Mouse (Mus musculus): ENCODE measurements around the gene Rps23. TPM values are rescaled to one million over a fixed set of nuclear protein-coding genes. Genes with fewer than 3 reads are reported as not detected.

The Rps23 gene
- 314 and 409 TPM in 2 replicates for polyA plus RNA-seq (2014; fragmentation: Nextera tagmentation; extraction: Ambion mirVana)

GRCm38 (mm10) chr13:90922751-90923612 is at the start of gene Rps23:
Gene Rps23, plus strand, starts transcription at chr13:90922958.
- under 1% methylated on average over 57 of the region's 57 CpGs for WGBS
- Histone ChIP-seq H3K4me2 (replicated peaks; ENCODE audit: low read depth, low read length) (peak within 1 kb of the TSS; percentile 57), H3K36me3 (ENCODE audit: control insufficient read depth, insufficient read depth, low read length) (peaks cover 35% of the 10 kb centered on the region), H3K27ac (ENCODE audit: low read depth, low read length) (peak within 1 kb of the TSS; percentile 77), H3K4me3 (ENCODE audit: low read length) (peak within 1 kb of the TSS; percentile 91), H3K27me3 (ENCODE audit: control insufficient read depth, insufficient read depth, low read length) (no peaks in the 10 kb centered on the region), H3K9ac (ENCODE audit: low read depth, low read length) (peak within 1 kb of the TSS; percentile 96), H3K4me1 (ENCODE audit: control insufficient read depth, insufficient read depth, low read length) (no peaks in the 10 kb centered on the region), H3K9me3 (ENCODE audit: control insufficient read depth, low read length) (no peaks in the 10 kb centered on the region)
- peak; percentile 98 for ATAC-seq (ENCODE audit: low FRiP score, low TSS enrichment)

- H3K9me3 ChIP-seq (ENCODE audit: control insufficient read depth, low read length): no peaks in the 10 kb centered on the region
- H3K27ac ChIP-seq (ENCODE audit: low read depth, low read length): no peak overlapping the region
- no peaks in the 10 kb centered on the region for H3K27me3 ChIP-seq (ENCODE audit: control insufficient read depth, insufficient read depth, low read length)
- WGBS: 86% methylated on average over 1 of the region's 1 CpGs
- no peak overlapping the region for H3K4me2 ChIP-seq (replicated peaks; ENCODE audit: low read depth, low read length)
- H3K4me3 ChIP-seq (ENCODE audit: low read length): no peak overlapping the region
- no peak overlapping the region for H3K9ac ChIP-seq (ENCODE audit: low read depth, low read length)
- ATAC-seq (ENCODE audit: low FRiP score, low TSS enrichment): no peak
- 0 out of 2 replicates have a peak, but pooled peaks cover 5% of the 10 kb centered on the region for H3K4me1 ChIP-seq (ENCODE audit: control insufficient read depth, insufficient read depth, low read length)
- H3K36me3 ChIP-seq (ENCODE audit: control insufficient read depth, insufficient read depth, low read length): no peaks in the 10 kb centered on the region
Observed at GRCm38 (mm10) chr13:90881727-90882429, 40.9 kb upstream of the Rps23 start.

GRCm38 (mm10) chr13:90885856-90886532 is 36.8 kb upstream of the Rps23 start:
- H3K4me1 ChIP-seq (ENCODE audit: control insufficient read depth, insufficient read depth, low read length): 0 out of 2 replicates have a peak, but pooled peaks cover 5% of the 10 kb centered on the region
- no peaks in the 10 kb centered on the region for H3K27me3 ChIP-seq (ENCODE audit: control insufficient read depth, insufficient read depth, low read length)
- peak; percentile 59; the same call in 1 of the 2 replicates for ATAC-seq (ENCODE audit: low FRiP score, low TSS enrichment)
- H3K9ac ChIP-seq (ENCODE audit: low read depth, low read length): peak overlapping the region; percentile 18; the same call in 1 of the 2 replicates
- 51% methylated on average over 13 of the region's 13 CpGs for WGBS
- no peaks in the 10 kb centered on the region for H3K36me3 ChIP-seq (ENCODE audit: control insufficient read depth, insufficient read depth, low read length)
- H3K4me3 ChIP-seq (ENCODE audit: low read length): peak overlapping the region; percentile 41
- no peak overlapping the region for H3K27ac ChIP-seq (ENCODE audit: low read depth, low read length)
- H3K4me2 ChIP-seq (replicated peaks; ENCODE audit: low read depth, low read length): peak overlapping the region; percentile 59
- no peaks in the 10 kb centered on the region for H3K9me3 ChIP-seq (ENCODE audit: control insufficient read depth, low read length)

GRCm38 (mm10) chr13:90886568-90886983 is 36.2 kb upstream of the Rps23 start:
- Histone ChIP-seq H3K4me2 (replicated peaks; ENCODE audit: low read depth, low read length) (peak overlapping the region; percentile 59), H3K4me1 (ENCODE audit: control insufficient read depth, insufficient read depth, low read length) (0 out of 2 replicates have a peak, but pooled peaks cover 5% of the 10 kb centered on the region), H3K9ac (ENCODE audit: low read depth, low read length) (peak overlapping the region; percentile 18; the same call in 1 of the 2 replicates), H3K9me3 (ENCODE audit: control insufficient read depth, low read length) (no peaks in the 10 kb centered on the region), H3K4me3 (ENCODE audit: low read length) (peak overlapping the region; percentile 41), H3K27ac (ENCODE audit: low read depth, low read length) (no peak overlapping the region), H3K27me3 (ENCODE audit: control insufficient read depth, insufficient read depth, low read length) (no peaks in the 10 kb centered on the region), H3K36me3 (ENCODE audit: control insufficient read depth, insufficient read depth, low read length) (no peaks in the 10 kb centered on the region)
- ATAC-seq (ENCODE audit: low FRiP score, low TSS enrichment): peak; percentile 69
- 1% methylated on average over 18 of the region's 18 CpGs for WGBS

GRCm38 (mm10) chr13:90890111-90890510 is 32.6 kb upstream of the Rps23 start:
- Histone ChIP-seq H3K4me2 (replicated peaks; ENCODE audit: low read depth, low read length) (no peak overlapping the region), H3K9me3 (ENCODE audit: control insufficient read depth, low read length) (no peaks in the 10 kb centered on the region), H3K36me3 (ENCODE audit: control insufficient read depth, insufficient read depth, low read length) (no peaks in the 10 kb centered on the region), H3K4me3 (ENCODE audit: low read length) (no peak overlapping the region), H3K9ac (ENCODE audit: low read depth, low read length) (no peak overlapping the region), H3K4me1 (ENCODE audit: control insufficient read depth, insufficient read depth, low read length) (0 out of 2 replicates have a peak, but pooled peaks cover 5% of the 10 kb centered on the region), H3K27ac (ENCODE audit: low read depth, low read length) (no peak overlapping the region), H3K27me3 (ENCODE audit: control insufficient read depth, insufficient read depth, low read length) (no peaks in the 10 kb centered on the region)
- 91% methylated on average over 5 of the region's 5 CpGs for WGBS
- ATAC-seq (ENCODE audit: low FRiP score, low TSS enrichment): no peak

GRCm38 (mm10) chr13:90894819-90895218 is 27.9 kb upstream of the Rps23 start:
- no peak overlapping the region for H3K9ac ChIP-seq (ENCODE audit: low read depth, low read length)
- no peaks in the 10 kb centered on the region for H3K36me3 ChIP-seq (ENCODE audit: control insufficient read depth, insufficient read depth, low read length)
- no peaks in the 10 kb centered on the region for H3K4me1 ChIP-seq (ENCODE audit: control insufficient read depth, insufficient read depth, low read length)
- ATAC-seq (ENCODE audit: low FRiP score, low TSS enrichment): no peak
- H3K27ac ChIP-seq (ENCODE audit: low read depth, low read length): no peak overlapping the region
- H3K9me3 ChIP-seq (ENCODE audit: control insufficient read depth, low read length): no peaks in the 10 kb centered on the region
- H3K4me3 ChIP-seq (ENCODE audit: low read length): no peak overlapping the region
- 93% methylated on average over 4 of the region's 4 CpGs for WGBS
- H3K27me3 ChIP-seq (ENCODE audit: control insufficient read depth, insufficient read depth, low read length): no peaks in the 10 kb centered on the region
- H3K4me2 ChIP-seq (replicated peaks; ENCODE audit: low read depth, low read length): no peak overlapping the region

- no peaks in the 10 kb centered on the region for H3K36me3 ChIP-seq (ENCODE audit: control insufficient read depth, insufficient read depth, low read length)
- H3K4me1 ChIP-seq (ENCODE audit: control insufficient read depth, insufficient read depth, low read length): no peaks in the 10 kb centered on the region
- H3K27me3 ChIP-seq (ENCODE audit: control insufficient read depth, insufficient read depth, low read length): no peaks in the 10 kb centered on the region
- H3K4me2 ChIP-seq (replicated peaks; ENCODE audit: low read depth, low read length): no peak overlapping the region
- ATAC-seq (ENCODE audit: low FRiP score, low TSS enrichment): no peak
- WGBS: 67% methylated on average over 2 of the region's 2 CpGs
- no peaks in the 10 kb centered on the region for H3K9me3 ChIP-seq (ENCODE audit: control insufficient read depth, low read length)
- no peak overlapping the region for H3K9ac ChIP-seq (ENCODE audit: low read depth, low read length)
- no peak overlapping the region for H3K27ac ChIP-seq (ENCODE audit: low read depth, low read length)
- H3K4me3 ChIP-seq (ENCODE audit: low read length): no peak overlapping the region
Observed at GRCm38 (mm10) chr13:90896098-90896497, 26.7 kb upstream of the Rps23 start.

GRCm38 (mm10) chr13:90896821-90897220 is 25.9 kb upstream of the Rps23 start:
- H3K36me3 ChIP-seq (ENCODE audit: control insufficient read depth, insufficient read depth, low read length): no peaks in the 10 kb centered on the region
- H3K9me3 ChIP-seq (ENCODE audit: control insufficient read depth, low read length): no peaks in the 10 kb centered on the region
- no peaks in the 10 kb centered on the region for H3K4me1 ChIP-seq (ENCODE audit: control insufficient read depth, insufficient read depth, low read length)
- no peak overlapping the region for H3K4me2 ChIP-seq (replicated peaks; ENCODE audit: low read depth, low read length)
- ATAC-seq (ENCODE audit: low FRiP score, low TSS enrichment): no peak
- no peak overlapping the region for H3K27ac ChIP-seq (ENCODE audit: low read depth, low read length)
- H3K4me3 ChIP-seq (ENCODE audit: low read length): no peak overlapping the region
- WGBS: 93% methylated on average over 12 of the region's 12 CpGs
- H3K9ac ChIP-seq (ENCODE audit: low read depth, low read length): no peak overlapping the region
- no peaks in the 10 kb centered on the region for H3K27me3 ChIP-seq (ENCODE audit: control insufficient read depth, insufficient read depth, low read length)

Measured in kidney, embryonic 14.5 days (tissue).